Mouse (Mus musculus) intestine, embryonic 14.5 days (tissue): ENCODE data around the gene Gm49393. TPM values are rescaled to one million over a fixed set of nuclear protein-coding genes. Genes with fewer than 3 reads are reported as not detected.

Experiments used
- ATAC-seq: fragments of 200-750 bp; cut with Nextera tagmentation; replicated peaks from 2 replicates; pipeline ENCODE4 v1.8.0; 2017; ENCODE audit warnings: low read depth, moderate number of reproducible peaks, moderate TSS enrichment, moderate library complexity; ENCODE audit not compliant: low FRiP score, low TSS enrichment
- DNase-seq: peaks from one replicate; pipeline ENCODE4 v3.0.0-alpha.2; 2018; ENCODE audit warnings: low spot score
- H3K27ac ChIP-seq: fragments of 300-500 bp; sonication (generic); 2 replicates; pipeline ENCODE4 v1.5.1; 2014; ENCODE audit warnings: low read depth, mild to moderate bottlenecking, control low read depth
- H3K27me3 ChIP-seq: fragments of 300-500 bp; sonication (generic); replicated peaks from 2 replicates; pipeline ENCODE4 v1.6.1; 2014; ENCODE audit warnings: low read length, control low read depth; ENCODE audit not compliant: control insufficient read depth, insufficient read depth
- H3K36me3 ChIP-seq: fragments of 300-500 bp; sonication (generic); 2 replicates; pipeline ENCODE4 v1.6.1; 2014; ENCODE audit warnings: low read length, control low read depth; ENCODE audit not compliant: control insufficient read depth, insufficient read depth
- H3K4me1 ChIP-seq: fragments of 300-500 bp; sonication (generic); replicated peaks from 2 replicates; pipeline ENCODE4 v1.6.1; 2014; ENCODE audit warnings: low read length, control low read depth, mixed read lengths; ENCODE audit not compliant: control insufficient read depth, insufficient read depth
- H3K4me2 ChIP-seq: fragments of 300-500 bp; sonication (generic); 2 replicates; pipeline ENCODE4 v1.6.1; 2014; ENCODE audit warnings: low read length
- H3K4me3 ChIP-seq: fragments of 300-500 bp; sonication (generic); 2 replicates; pipeline ENCODE4 v1.5.1; 2014; ENCODE audit warnings: low read depth, low read length, control low read depth, mixed read lengths
- H3K9ac ChIP-seq: fragments of 300-500 bp; sonication (generic); 2 replicates; pipeline ENCODE4 v1.6.1; 2014; ENCODE audit warnings: mild to moderate bottlenecking, low read length
- H3K9me3 ChIP-seq: fragments of 300-500 bp; sonication (generic); 2 replicates; pipeline ENCODE4 v1.6.1; 2016; ENCODE audit warnings: low read length, control low read depth; ENCODE audit not compliant: control insufficient read depth
- WGBS: fragments of 180-500 bp; shearing (Covaris S2); extraction: QIAGEN DNeasy Blood & Tissue Kit; methylation state at CpG from one replicate; pipeline ENCODE4 v1.1.7; 2014; 5-methylcytosine and 5-hydroxymethylcytosine counted together
- polyA plus RNA-seq: library from polyadenylated mRNA; unstranded; fragments of >200 nt; fragmentation: Nextera tagmentation; extraction: Ambion mirVana; gene quantifications from 2 replicates; pipeline ENCODE4 v1.2.1, GENCODE M21; 2014

Gm49393 gene
- polyA plus RNA-seq, 1 experiment from 2014 or later, result not detected

- Histone ChIP-seq H3K4me2 (no peak overlapping the region), H3K4me3 (no peak overlapping the region), H3K36me3 (no peaks in the 10 kb centered on the region), H3K9ac (no peak overlapping the region), H3K4me1 (no peaks in the 10 kb centered on the region), H3K27ac (no peak overlapping the region), H3K27me3 (no peaks in the 10 kb centered on the region), H3K9me3 (no peaks in the 10 kb centered on the region)
- DNase-seq (no peak), ATAC-seq (no peak)
Observed at GRCm38 (mm10) chr13:60895406-60896160, 39.8 kb downstream of the Gm49393 start.

DNA sequence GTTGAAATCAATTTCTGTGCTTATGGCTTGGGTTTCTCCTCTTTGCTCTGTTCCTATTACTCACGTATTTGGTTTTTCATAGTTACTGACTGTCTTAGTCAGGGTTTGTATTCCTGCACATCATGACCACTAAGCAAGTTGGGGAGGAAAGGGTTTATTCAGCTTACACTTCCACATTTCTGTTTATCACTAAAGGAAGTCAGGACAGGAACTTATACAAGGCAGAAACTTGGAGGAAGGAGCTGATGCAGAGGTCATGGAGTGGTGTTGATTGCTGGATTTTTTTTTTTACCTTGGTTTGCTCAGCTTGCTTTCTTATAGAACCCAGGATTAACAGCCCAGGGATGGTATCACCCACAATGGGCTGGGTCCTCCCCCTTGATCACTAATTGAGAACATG lies 43.1 kb downstream of the Gm49393 start:
- 73% methylated on average over 1 of the region's 1 CpGs for WGBS
- H3K4me2 ChIP-seq, result no peak overlapping the region
- H3K9me3 ChIP-seq, result no peaks in the 10 kb centered on the region
- H3K27me3 ChIP-seq, result no peaks in the 10 kb centered on the region
- no peak overlapping the region for H3K4me3 ChIP-seq
- no peak overlapping the region for H3K27ac ChIP-seq
- ATAC-seq (no peak), DNase-seq (no peak)
- H3K36me3 ChIP-seq, result no peaks in the 10 kb centered on the region
- H3K4me1 ChIP-seq, result no peaks in the 10 kb centered on the region
- H3K9ac ChIP-seq, result no peak overlapping the region

- Histone ChIP-seq H3K4me3 (no peak within 1 kb of the TSS), H3K27ac (no peak within 1 kb of the TSS), H3K9ac (no peak within 1 kb of the TSS), H3K4me2 (no peak within 1 kb of the TSS), H3K36me3 (no peaks in the 10 kb centered on the region), H3K4me1 (no peaks in the 10 kb centered on the region), H3K27me3 (no peaks in the 10 kb centered on the region), H3K9me3 (no peaks in the 10 kb centered on the region)
- ATAC-seq (no peak), DNase-seq (no peak)
- 52% methylated on average over 1 of the region's 1 CpGs for WGBS
Observed at GRCm38 (mm10) chr13:60864281-60864680, 71.1 kb downstream of the Gm49393 start, which contains the start of gene 4930486L24Rik. 4930486L24Rik (minus strand) TSS chr13:60864475.

DNA sequence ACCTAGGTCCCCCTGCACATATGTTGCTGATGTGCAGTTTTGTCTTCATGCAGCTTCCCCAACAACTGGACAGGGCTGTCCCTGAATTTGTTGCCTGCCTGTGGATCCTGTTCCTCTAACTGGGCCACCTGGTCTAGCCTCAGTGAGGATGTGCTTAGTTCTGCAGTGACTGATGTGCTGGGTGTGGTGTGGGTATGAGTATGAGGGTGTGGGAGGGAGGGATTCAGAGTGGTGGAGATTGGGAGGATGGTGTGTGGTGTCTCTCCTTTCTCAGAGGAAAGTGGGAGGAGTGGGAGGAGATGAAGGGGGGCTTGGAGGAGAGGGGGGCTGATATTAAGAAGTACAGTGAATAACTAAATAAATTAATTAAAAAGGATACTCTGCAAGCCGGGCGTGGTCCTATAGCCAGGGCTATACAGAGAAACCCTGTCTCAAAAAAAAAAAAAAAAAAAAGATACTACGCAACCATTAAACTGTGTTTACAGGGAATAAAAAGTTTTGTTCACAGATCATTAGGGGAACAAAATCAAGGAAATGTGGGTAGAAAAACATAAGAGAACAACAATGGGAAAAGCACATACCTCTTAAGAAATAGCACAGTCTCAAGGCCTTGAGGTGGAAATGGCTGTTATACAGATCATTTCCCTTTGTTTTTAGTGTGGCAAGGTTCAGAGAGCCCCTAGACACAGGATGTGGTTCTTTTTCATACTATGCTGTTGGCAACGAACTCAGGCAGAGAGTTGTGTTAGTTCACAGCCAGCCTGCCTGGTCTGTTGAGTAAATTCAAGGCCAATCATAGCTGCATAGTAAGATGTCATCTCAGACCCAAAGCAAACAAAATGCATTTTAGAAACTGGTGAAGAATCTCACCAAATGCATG lies 86.9 kb downstream of the Gm49393 start:
- Histone ChIP-seq H3K4me3 (no peak overlapping the region), H3K27ac (no peak overlapping the region), H3K4me1 (no peaks in the 10 kb centered on the region), H3K9ac (no peak overlapping the region), H3K4me2 (no peak overlapping the region), H3K36me3 (no peaks in the 10 kb centered on the region), H3K27me3 (no peaks in the 10 kb centered on the region), H3K9me3 (no peaks in the 10 kb centered on the region)
- ATAC-seq (no peak), DNase-seq (no peak)
- WGBS, result 83% methylated on average over 4 of the region's 4 CpGs

DNA sequence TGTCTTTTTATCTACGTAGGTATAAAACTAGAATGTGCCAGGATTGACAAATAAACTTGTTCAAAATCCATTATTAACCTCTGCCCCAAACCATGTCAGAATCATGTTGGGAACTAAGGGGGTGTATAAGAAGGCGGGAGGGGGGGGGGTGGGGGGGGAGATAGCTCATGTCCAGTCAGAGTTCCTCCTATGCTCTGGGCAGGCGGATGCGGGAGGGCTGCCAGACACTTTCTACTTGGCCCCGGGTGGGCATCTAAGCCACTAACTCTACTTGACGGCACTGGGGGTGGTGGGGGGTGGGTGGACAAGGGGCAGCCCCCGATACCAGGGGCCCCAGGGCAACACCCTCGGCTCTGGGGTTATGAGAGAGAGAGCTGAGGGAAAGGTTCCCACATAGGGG lies 92.2 kb downstream of the Gm49393 start:
- ATAC-seq (no peak), DNase-seq (no peak)
- 72% methylated on average over 8 of the region's 8 CpGs for WGBS
- Histone ChIP-seq H3K27ac (no peak overlapping the region), H3K27me3 (no peaks in the 10 kb centered on the region), H3K4me3 (no peak overlapping the region), H3K4me2 (no peak overlapping the region), H3K4me1 (no peaks in the 10 kb centered on the region), H3K9ac (no peak overlapping the region), H3K9me3 (no peaks in the 10 kb centered on the region), H3K36me3 (no peaks in the 10 kb centered on the region)

- H3K9me3 ChIP-seq, result no peaks in the 10 kb centered on the region
- H3K4me2 ChIP-seq, result no peak overlapping the region
- ATAC-seq (no peak), DNase-seq (no peak)
- no peak overlapping the region for H3K9ac ChIP-seq
- no peaks in the 10 kb centered on the region for H3K27me3 ChIP-seq
- WGBS, result 70% methylated on average over 6 of the region's 6 CpGs
- no peaks in the 10 kb centered on the region for H3K4me1 ChIP-seq
- H3K36me3 ChIP-seq, result no peaks in the 10 kb centered on the region
- no peak overlapping the region for H3K27ac ChIP-seq
- H3K4me3 ChIP-seq, result no peak overlapping the region
Observed at GRCm38 (mm10) chr13:60842703-60843102, 92.7 kb downstream of the Gm49393 start.

GRCm38 (mm10) chr13:60839353-60839902 lies 96.0 kb downstream of the Gm49393 start:
- Histone ChIP-seq H3K27me3 (no peaks in the 10 kb centered on the region), H3K4me2 (no peak overlapping the region), H3K4me1 (no peaks in the 10 kb centered on the region), H3K4me3 (no peak overlapping the region), H3K9ac (no peak overlapping the region), H3K9me3 (no peaks in the 10 kb centered on the region), H3K36me3 (no peaks in the 10 kb centered on the region), H3K27ac (no peak overlapping the region)
- ATAC-seq (no peak), DNase-seq (no peak)
- 66% methylated on average over 2 of the region's 2 CpGs for WGBS

- no peaks in the 10 kb centered on the region for H3K27me3 ChIP-seq
- no peaks in the 10 kb centered on the region for H3K4me1 ChIP-seq
- H3K36me3 ChIP-seq, result no peaks in the 10 kb centered on the region
- H3K4me3 ChIP-seq, result no peak overlapping the region
- no peak overlapping the region for H3K27ac ChIP-seq
- 64% methylated on average over 3 of the region's 3 CpGs for WGBS
- ATAC-seq (no peak), DNase-seq (no peak)
- no peak overlapping the region for H3K4me2 ChIP-seq
- H3K9me3 ChIP-seq, result no peaks in the 10 kb centered on the region
- no peak overlapping the region for H3K9ac ChIP-seq
Observed at GRCm38 (mm10) chr13:60826052-60826451, 109.3 kb downstream of the Gm49393 start.
